In genomic region chr3:28422221-28422620, GRCm38 (mm10) we compare ENCODE assay signal across 25 mouse cellular contexts.
"Had no signal": no experiment of that assay in that cellular context is flagged by ENCODE, and none has a peak within 500 bp of the region (broad histone marks: within the 10 kb centered on the region; RNA-seq: fewer than 3 reads in every experiment).

No protein-coding gene starts in this region.

- H3K4me2 ChIP-seq: heart, embryonic 12.5 days; hindbrain, embryonic 12.5 days; hindbrain, embryonic 15.5 days; intestine, embryonic 15.5 days; limb, embryonic 12.5 days; liver, embryonic 11.5 days; liver, embryonic 13.5 days had no signal

- H3K36me3 ChIP-seq: heart, embryonic 10.5 days; heart, embryonic 12.5 days; hindbrain, embryonic 10.5 days; hindbrain, embryonic 12.5 days; hindbrain, embryonic 15.5 days; intestine, embryonic 15.5 days; limb, embryonic 10.5 days; limb, embryonic 12.5 days; liver, embryonic 13.5 days had no signal

- H3K4me1 ChIP-seq: heart, embryonic 10.5 days; hindbrain, embryonic 10.5 days; hindbrain, embryonic 12.5 days; intestine, embryonic 15.5 days; limb, embryonic 10.5 days; limb, embryonic 12.5 days; liver, embryonic 13.5 days had no signal

- H3K27ac ChIP-seq: gastrocnemius, adult 2 months; heart, embryonic 10.5 days; hindbrain, embryonic 10.5 days; hindbrain, embryonic 12.5 days; hindbrain, embryonic 15.5 days; intestine, embryonic 15.5 days; limb, embryonic 10.5 days; limb, embryonic 12.5 days; liver, embryonic 13.5 days had no signal

- DNase-seq: gastrocnemius, adult 2 months; gastrocnemius, postnatal 10 days; gastrocnemius, postnatal 25 days; heart, postnatal 10 days; heart, postnatal 4 days; kidney, adult 18-20 months; kidney, adult 8-10 months; kidney, postnatal 10 days; kidney, postnatal 25 days; kidney, postnatal 4 days; layer of hippocampus, adult 9-11 months; liver; liver, embryonic 13.5 days had no signal

- H3K9ac ChIP-seq: heart, embryonic 12.5 days; hindbrain, embryonic 12.5 days; hindbrain, embryonic 15.5 days; intestine, embryonic 15.5 days; limb, embryonic 12.5 days; liver, embryonic 13.5 days had no signal

- H3K27me3 ChIP-seq: heart, embryonic 12.5 days; hindbrain, embryonic 12.5 days; hindbrain, embryonic 15.5 days; intestine, embryonic 15.5 days; limb, embryonic 12.5 days; liver, embryonic 13.5 days had no signal

- H3K9me3 ChIP-seq: heart, embryonic 10.5 days; hindbrain, embryonic 10.5 days; hindbrain, embryonic 12.5 days; hindbrain, embryonic 15.5 days; intestine, embryonic 15.5 days; limb, embryonic 10.5 days; limb, embryonic 12.5 days; liver, embryonic 13.5 days had no signal

- H3K4me3 ChIP-seq: gastrocnemius, adult 2 months; heart, embryonic 10.5 days; heart, embryonic 12.5 days; hindbrain, embryonic 10.5 days; hindbrain, embryonic 12.5 days; hindbrain, embryonic 15.5 days; intestine, embryonic 15.5 days; limb, embryonic 10.5 days; limb, embryonic 12.5 days; liver, embryonic 13.5 days had no signal

- ATAC-seq: forebrain, embryonic 16.5 days; inflammation-experienced regulatory T-cells, adult 6 months; intestine, embryonic 15.5 days; intestine, postnatal 0 days had no signal
